Mouse (Mus musculus) intestine, postnatal 0 days (tissue): ENCODE results near the gene Gpc6. TPM values are rescaled to one million over a fixed set of nuclear protein-coding genes. Genes with fewer than 3 reads are reported as not detected.

ENCODE experiments used
- ATAC-seq: fragments of 200-750 bp; cut with Nextera tagmentation; 2 replicates; pipeline ENCODE4 v1.8.0; 2017; ENCODE audit warnings: mild to moderate bottlenecking, moderate TSS enrichment, moderate library complexity
- H3K27ac ChIP-seq: fragments of 300-500 bp; sonication (generic); 2 replicates; pipeline ENCODE4 v1.5.1; 2014; ENCODE audit warnings: mild to moderate bottlenecking, low read depth, low read length, moderate library complexity
- H3K27me3 ChIP-seq: fragments of 300-500 bp; sonication (generic); replicated peaks from 2 replicates; pipeline ENCODE4 v1.6.1; 2014; ENCODE audit warnings: low read length, mixed read lengths; ENCODE audit not compliant: control insufficient read depth, insufficient read depth
- H3K36me3 ChIP-seq: fragments of 300-500 bp; sonication (generic); 2 replicates; pipeline ENCODE4 v1.6.1; 2014; ENCODE audit warnings: mild to moderate bottlenecking, moderate library complexity; ENCODE audit not compliant: control insufficient read depth, insufficient read depth
- H3K4me1 ChIP-seq: fragments of 300-500 bp; sonication (generic); replicated peaks from 2 replicates; pipeline ENCODE4 v1.6.1; 2014; ENCODE audit warnings: antibody characterized with exemption, low read length, mixed read lengths; ENCODE audit not compliant: control insufficient read depth, insufficient read depth
- H3K4me2 ChIP-seq: fragments of 300-500 bp; sonication (generic); replicated peaks from 2 replicates; pipeline ENCODE4 v1.6.1; 2014; ENCODE audit warnings: low read depth, mild to moderate bottlenecking, moderate library complexity
- H3K4me3 ChIP-seq: fragments of 300-500 bp; sonication (generic); 2 replicates; pipeline ENCODE4 v1.5.1; 2014; ENCODE audit warnings: low read depth, low read length
- H3K9ac ChIP-seq: fragments of 300-500 bp; sonication (generic); 2 replicates; pipeline ENCODE4 v1.6.1; 2014; ENCODE audit warnings: mild to moderate bottlenecking, low read depth, low read length
- H3K9me3 ChIP-seq: fragments of 300-500 bp; sonication (generic); 2 replicates; pipeline ENCODE4 v1.6.1; 2016; ENCODE audit warnings: mixed run types; ENCODE audit not compliant: control insufficient read depth
- CTCF ChIP-seq: sonication (generic); IDR thresholded peaks from 2 replicates; pipeline ENCODE4 v1.5.1; 2016; ENCODE audit warnings: low read depth, mild to moderate bottlenecking, control low read depth, antibody characterized with exemption, moderate library complexity
- WGBS: fragments of 180-500 bp; shearing (Covaris S2); extraction: QIAGEN DNeasy Blood & Tissue Kit; methylation state at CpG from one replicate; pipeline ENCODE4 v1.1.7; 2014; 5-methylcytosine and 5-hydroxymethylcytosine counted together
- polyA plus RNA-seq: library from polyadenylated mRNA; unstranded; fragments of >200 nt; fragmentation: Nextera tagmentation; extraction: Ambion mirVana; gene quantifications from 2 replicates; pipeline ENCODE4 v1.2.1, GENCODE M21; 2015

Gene Gpc6
- polyA plus RNA-seq, 1 experiment from 2014 or later = 6.6 TPM

- no peaks in the 10 kb centered on the region for H3K36me3 ChIP-seq
- H3K4me2 ChIP-seq = no peak overlapping the region
- no peaks in the 10 kb centered on the region for H3K27me3 ChIP-seq
- 82% methylated on average over 4 of the region's 4 CpGs for WGBS
- H3K27ac ChIP-seq = no peak overlapping the region
- no peak for TF ChIP-seq CTCF
- no peak overlapping the region for H3K9ac ChIP-seq
- ATAC-seq = no peak
- H3K9me3 ChIP-seq = no peaks in the 10 kb centered on the region
- H3K4me1 ChIP-seq = no peaks in the 10 kb centered on the region
- no peak overlapping the region for H3K4me3 ChIP-seq
These were observed 911.9 kb downstream of the Gpc6 start for GRCm38 (mm10) chr14:117837021-117837420.

GRCm38 (mm10) chr14:117837715-117838114 is 912.6 kb downstream of the Gpc6 start:
- H3K4me2 ChIP-seq = no peak overlapping the region
- no peak overlapping the region for H3K9ac ChIP-seq
- no peaks in the 10 kb centered on the region for H3K4me1 ChIP-seq
- no peaks in the 10 kb centered on the region for H3K36me3 ChIP-seq
- no peak for ATAC-seq
- no peaks in the 10 kb centered on the region for H3K9me3 ChIP-seq
- H3K4me3 ChIP-seq = no peak overlapping the region
- no peak for TF ChIP-seq CTCF
- 69% methylated on average over 3 of the region's 3 CpGs for WGBS
- H3K27me3 ChIP-seq = no peaks in the 10 kb centered on the region
- H3K27ac ChIP-seq = no peak overlapping the region

GRCm38 (mm10) chr14:117841211-117841610 is 916.1 kb downstream of the Gpc6 start:
- no peaks in the 10 kb centered on the region for H3K27me3 ChIP-seq
- no peak overlapping the region for H3K4me2 ChIP-seq
- no peaks in the 10 kb centered on the region for H3K4me1 ChIP-seq
- TF ChIP-seq CTCF = no peak
- 64% methylated on average over 4 of the region's 4 CpGs for WGBS
- H3K4me3 ChIP-seq = no peak overlapping the region
- no peaks in the 10 kb centered on the region for H3K9me3 ChIP-seq
- H3K36me3 ChIP-seq = no peaks in the 10 kb centered on the region
- no peak overlapping the region for H3K27ac ChIP-seq
- no peak overlapping the region for H3K9ac ChIP-seq
- ATAC-seq = no peak

- no peak overlapping the region for H3K27ac ChIP-seq
- H3K4me3 ChIP-seq = no peak overlapping the region
- no peaks in the 10 kb centered on the region for H3K27me3 ChIP-seq
- H3K36me3 ChIP-seq = no peaks in the 10 kb centered on the region
- no peaks in the 10 kb centered on the region for H3K9me3 ChIP-seq
- no peak for TF ChIP-seq CTCF
- no peak overlapping the region for H3K4me2 ChIP-seq
- H3K9ac ChIP-seq = no peak overlapping the region
- H3K4me1 ChIP-seq = no peaks in the 10 kb centered on the region
- ATAC-seq = no peak
- 64% methylated on average over 14 of the region's 14 CpGs for WGBS
These were observed 916.9 kb downstream of the Gpc6 start for GRCm38 (mm10) chr14:117841797-117842553.

- Histone ChIP-seq H3K27ac (no peak overlapping the region), H3K4me3 (no peak overlapping the region), H3K4me1 (no peaks in the 10 kb centered on the region), H3K9ac (no peak overlapping the region), H3K4me2 (no peak overlapping the region), H3K36me3 (no peaks in the 10 kb centered on the region), H3K27me3 (no peaks in the 10 kb centered on the region), H3K9me3 (no peaks in the 10 kb centered on the region)
- TF ChIP-seq CTCF = no peak
- 65% methylated on average over 11 of the region's 11 CpGs for WGBS
- ATAC-seq = no peak
These were observed 924.7 kb downstream of the Gpc6 start for GRCm38 (mm10) chr14:117849591-117850505.

GRCm38 (mm10) chr14:117852266-117852665 is 927.2 kb downstream of the Gpc6 start:
- Histone ChIP-seq H3K4me2 (no peak overlapping the region), H3K27me3 (no peaks in the 10 kb centered on the region), H3K4me1 (no peaks in the 10 kb centered on the region), H3K4me3 (no peak overlapping the region), H3K36me3 (no peaks in the 10 kb centered on the region), H3K9me3 (no peaks in the 10 kb centered on the region), H3K9ac (no peak overlapping the region), H3K27ac (no peak overlapping the region)
- ATAC-seq = no peak
- TF ChIP-seq CTCF = no peak
- WGBS = 85% methylated on average over 3 of the region's 3 CpGs
